Mouse (Mus musculus) heart, adult 8-10 months (tissue): Measurements from ENCODE around the gene Pyroxd1. TPM values are rescaled to one million over a fixed set of nuclear protein-coding genes. Genes with fewer than 3 reads are reported as not detected.
A peak's percentile ranks its signal among the peaks of the same experiment; 100 is the strongest.
"Not testable (repeated sequence)": the region's sequence is repeated elsewhere in the genome, so short reads cannot be mapped to it uniquely, and the experiment has no call there.

Experiments used
- DNase-seq: peaks from one replicate; pipeline ENCODE4 v3.0.0; 2022; ENCODE audit warnings: low spot score
- total RNA-seq, 4 experiments: library from RNA; stranded (reverse); gene quantifications; 2 replicates each; pipeline ENCODE4 v1.2.4; 2022

Pyroxd1 gene
- 10 to 100 TPM in 3 of 4 experiments, 1 to 10 TPM in 1; 8.7 to 11.1 (median 10.3) TPM for total RNA-seq

GRCm38 (mm10) chr6:142345440-142346038 is at the start of gene Pyroxd1:
Pyroxd1 (plus strand) TSS chr6:142345654.
- peak; percentile 84 for DNase-seq

- DNase-seq: no peak
Measured at GRCm38 (mm10) chr6:142298098-142298497, 47.4 kb upstream of the Pyroxd1 start, which contains the start of gene Iapp. Iapp (plus strand) TSS chr6:142298423.

- no peak for DNase-seq
Measured at GRCm38 (mm10) chr6:142305076-142305475, 40.4 kb upstream of the Pyroxd1 start.

GRCm38 (mm10) chr6:142314285-142314684 is 31.2 kb upstream of the Pyroxd1 start:
- DNase-seq: no peak

- DNase-seq: no peak
Measured at GRCm38 (mm10) chr6:142317106-142317505, 28.3 kb upstream of the Pyroxd1 start.

GRCm38 (mm10) chr6:142322881-142323280 is 22.6 kb upstream of the Pyroxd1 start, which contains the start of gene Slco1a5:
Slco1a5 (minus strand) TSS chr6:142322981.
- DNase-seq: no peak

GRCm38 (mm10) chr6:142326598-142326997 is 18.9 kb upstream of the Pyroxd1 start:
- no peak for DNase-seq

GRCm38 (mm10) chr6:142329201-142329600 is 16.3 kb upstream of the Pyroxd1 start:
- DNase-seq: no peak

GRCm38 (mm10) chr6:142338961-142339360 is 6.5 kb upstream of the Pyroxd1 start:
- DNase-seq: no peak

- DNase-seq: no peak
Measured at GRCm38 (mm10) chr6:142339576-142339975, 5.9 kb upstream of the Pyroxd1 start.

- DNase-seq: peak; percentile 7
Measured at GRCm38 (mm10) chr6:142343561-142343960, 1.9 kb upstream of the Pyroxd1 start.

- DNase-seq: no peak
Measured at GRCm38 (mm10) chr6:142346181-142347110, 992 bp downstream of the Pyroxd1 start.

GRCm38 (mm10) chr6:142347431-142348385 is 2.3 kb downstream of the Pyroxd1 start:
- no peak for DNase-seq

- DNase-seq: not testable (repeated sequence)
Measured at GRCm38 (mm10) chr6:142352099-142352498, 6.6 kb downstream of the Pyroxd1 start.

GRCm38 (mm10) chr6:142357106-142357505 is 11.7 kb downstream of the Pyroxd1 start:
- DNase-seq: no peak

- DNase-seq: no peak
Measured at GRCm38 (mm10) chr6:142362036-142362435, 16.6 kb downstream of the Pyroxd1 start.

- no peak for DNase-seq
Measured at GRCm38 (mm10) chr6:142363019-142363576, 17.6 kb downstream of the Pyroxd1 start.

GRCm38 (mm10) chr6:142365742-142366472 is 20.5 kb downstream of the Pyroxd1 start:
- DNase-seq: no peak

- no peak for DNase-seq
Measured at GRCm38 (mm10) chr6:142366473-142367018, 21.1 kb downstream of the Pyroxd1 start.

GRCm38 (mm10) chr6:142367565-142367964 is 22.1 kb downstream of the Pyroxd1 start:
- DNase-seq: no peak
